Mouse (Mus musculus) heart, embryonic 11.5 days (tissue): ENCODE measurements around the gene Pcx. TPM values are rescaled to one million over a fixed set of nuclear protein-coding genes. Genes with fewer than 3 reads are reported as not detected.

Source experiments
- ATAC-seq: fragments of 200-750 bp; cut with Nextera tagmentation; replicated peaks from 2 replicates; pipeline ENCODE4 v1.8.0; 2017; ENCODE audit warnings: moderate library complexity; ENCODE audit not compliant: insufficient number of reproducible peaks, low FRiP score, low TSS enrichment
- H3K27ac ChIP-seq: fragments of 300-500 bp; sonication (generic); 2 replicates; pipeline ENCODE4 v1.5.1; 2014; ENCODE audit warnings: mild to moderate bottlenecking, low read depth, low read length
- H3K27me3 ChIP-seq: fragments of 300-500 bp; sonication (generic); 2 replicates; pipeline ENCODE4 v1.6.1; 2014; ENCODE audit warnings: mild to moderate bottlenecking, low read length, mixed read lengths; ENCODE audit not compliant: control insufficient read depth, insufficient read depth
- H3K36me3 ChIP-seq: fragments of 300-500 bp; sonication (generic); 2 replicates; pipeline ENCODE4 v1.6.1; 2014; ENCODE audit warnings: mild to moderate bottlenecking, low read length, moderate library complexity, mixed read lengths; ENCODE audit not compliant: control insufficient read depth, insufficient read depth
- H3K4me1 ChIP-seq: fragments of 300-500 bp; sonication (generic); 2 replicates; pipeline ENCODE4 v1.6.1; 2014; ENCODE audit warnings: low read length; ENCODE audit not compliant: control insufficient read depth, insufficient read depth
- H3K4me2 ChIP-seq: fragments of 300-500 bp; sonication (generic); 2 replicates; pipeline ENCODE4 v1.6.1; 2014; ENCODE audit warnings: mild to moderate bottlenecking, moderate library complexity
- H3K4me3 ChIP-seq: fragments of 300-500 bp; sonication (generic); 2 replicates; pipeline ENCODE4 v1.5.1; 2014; ENCODE audit warnings: low read depth, low read length
- H3K9ac ChIP-seq: fragments of 300-500 bp; sonication (generic); 2 replicates; pipeline ENCODE4 v1.6.1; 2014; ENCODE audit warnings: mild to moderate bottlenecking, low read depth, low read length, moderate library complexity
- H3K9me3 ChIP-seq: fragments of 300-500 bp; sonication (generic); replicated peaks from 2 replicates; pipeline ENCODE4 v1.6.1; 2016; ENCODE audit warnings: low read length; ENCODE audit not compliant: control insufficient read depth
- WGBS: fragments of 180-500 bp; shearing (Covaris S2); extraction: QIAGEN DNeasy Blood & Tissue Kit; methylation state at CpG from one replicate; pipeline ENCODE4 v1.1.7; 2014; ENCODE audit not compliant: insufficient replicate concordance; 5-methylcytosine and 5-hydroxymethylcytosine counted together
- polyA plus RNA-seq: library from polyadenylated mRNA; unstranded; fragments of >200 nt; fragmentation: Nextera tagmentation; extraction: Ambion mirVana; gene quantifications from 2 replicates; pipeline ENCODE4 v1.2.1, GENCODE M21; 2014

Pcx gene
- polyA plus RNA-seq, 1 experiment from 2014 or later = 12.8 TPM

DNA sequence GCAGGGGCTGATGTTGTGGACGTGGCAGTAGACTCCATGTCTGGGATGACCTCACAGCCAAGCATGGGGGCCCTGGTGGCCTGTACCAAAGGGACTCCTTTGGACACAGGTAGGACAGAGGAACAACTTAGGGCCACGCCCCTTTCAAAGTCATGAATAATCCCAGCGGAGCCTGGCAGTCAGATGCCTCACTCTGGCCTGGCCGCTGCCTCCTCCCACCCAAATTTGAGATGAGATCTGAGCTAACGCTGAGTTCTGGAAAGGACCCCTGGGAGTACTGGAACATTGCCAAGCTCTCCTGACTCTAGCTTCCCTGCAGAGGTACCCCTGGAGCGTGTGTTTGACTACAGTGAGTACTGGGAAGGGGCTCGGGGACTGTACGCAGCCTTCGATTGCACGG, 109.2 kb downstream of the Pcx start:
- H3K27ac ChIP-seq = no peak overlapping the region
- 84% methylated on average over 10 of the region's 10 CpGs for WGBS
- H3K27me3 ChIP-seq = peaks cover 7% of the 10 kb centered on the region; the same call in 1 of the 2 replicates
- H3K36me3 ChIP-seq = peaks cover 8% of the 10 kb centered on the region
- no peaks in the 10 kb centered on the region for H3K9me3 ChIP-seq
- H3K9ac ChIP-seq = no peak overlapping the region
- ATAC-seq = no peak
- no peak overlapping the region for H3K4me2 ChIP-seq
- peaks cover 7% of the 10 kb centered on the region for H3K4me1 ChIP-seq
- no peak overlapping the region for H3K4me3 ChIP-seq

DNA sequence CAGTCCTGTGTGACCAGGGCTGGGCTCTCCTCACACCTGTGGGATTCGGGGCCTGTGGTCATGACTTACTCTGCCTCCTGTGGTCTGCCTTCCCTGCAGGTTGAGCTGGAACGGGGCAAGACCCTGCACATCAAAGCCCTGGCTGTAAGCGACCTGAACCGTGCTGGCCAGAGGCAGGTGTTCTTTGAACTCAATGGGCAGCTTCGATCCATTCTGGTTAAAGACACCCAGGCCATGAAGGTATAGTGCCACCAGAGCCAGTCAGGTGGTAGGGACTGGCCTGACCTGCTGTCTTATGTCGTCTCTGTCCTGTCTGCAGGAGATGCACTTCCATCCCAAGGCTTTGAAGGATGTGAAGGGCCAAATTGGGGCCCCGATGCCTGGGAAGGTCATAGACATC, 110.4 kb downstream of the Pcx start:
- no peak overlapping the region for H3K4me3 ChIP-seq
- peaks cover 7% of the 10 kb centered on the region; the same call in 1 of the 2 replicates for H3K27me3 ChIP-seq
- WGBS = 88% methylated on average over 7 of the region's 7 CpGs
- H3K9ac ChIP-seq = no peak overlapping the region
- peaks cover 8% of the 10 kb centered on the region for H3K36me3 ChIP-seq
- H3K4me1 ChIP-seq = peaks cover 12% of the 10 kb centered on the region
- no peak overlapping the region for H3K27ac ChIP-seq
- ATAC-seq = no peak
- no peaks in the 10 kb centered on the region for H3K9me3 ChIP-seq
- H3K4me2 ChIP-seq = no peak overlapping the region

DNA sequence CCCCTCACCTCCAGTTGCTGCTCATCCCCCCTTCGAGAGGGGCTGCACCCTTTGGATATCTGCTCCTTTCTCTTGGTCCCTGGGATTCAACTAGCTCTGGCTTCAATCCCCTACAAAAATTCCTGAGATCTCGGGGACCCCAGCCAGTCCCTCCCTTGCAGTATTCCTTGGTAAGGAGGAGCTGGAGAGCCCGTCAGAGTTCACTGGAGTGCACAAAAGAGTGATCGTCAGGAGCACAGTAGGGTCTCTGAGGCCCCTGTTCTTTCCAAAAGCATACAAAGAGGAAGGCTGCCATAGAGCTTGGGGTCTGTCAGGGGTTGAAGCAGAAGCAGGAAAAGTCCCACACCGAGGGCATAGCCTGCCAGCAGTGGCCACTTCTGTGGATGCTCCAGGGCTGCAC, 112.5 kb downstream of the Pcx start:
- WGBS = 85% methylated on average over 5 of the region's 5 CpGs
- H3K4me1 ChIP-seq = peaks cover 14% of the 10 kb centered on the region
- no peaks in the 10 kb centered on the region for H3K9me3 ChIP-seq
- H3K9ac ChIP-seq = no peak overlapping the region
- H3K27ac ChIP-seq = no peak overlapping the region
- peaks cover 8% of the 10 kb centered on the region for H3K36me3 ChIP-seq
- no peak overlapping the region for H3K4me3 ChIP-seq
- H3K4me2 ChIP-seq = no peak overlapping the region
- no peak for ATAC-seq
- no peaks in the 10 kb centered on the region for H3K27me3 ChIP-seq

DNA sequence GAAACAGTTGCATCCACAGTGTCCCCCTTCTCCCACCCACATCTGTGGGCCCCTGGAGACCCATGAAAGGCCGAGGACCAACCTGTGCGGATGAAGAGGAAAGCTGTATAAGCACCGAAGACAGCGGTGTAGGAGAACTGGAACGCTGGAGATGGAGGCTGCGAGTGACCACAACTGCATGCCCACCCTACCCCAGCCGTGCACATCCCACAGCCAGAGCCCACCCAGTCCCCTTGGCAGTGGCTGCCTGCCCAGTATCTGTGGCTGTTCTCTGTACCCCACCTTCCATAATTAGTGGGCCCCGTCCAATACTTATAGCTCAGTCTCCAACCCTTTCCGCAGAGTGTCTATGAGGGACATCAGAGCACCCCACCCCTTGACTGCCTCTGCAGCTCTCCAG, 113.1 kb downstream of the Pcx start:
- H3K27ac ChIP-seq = no peak overlapping the region
- no peak overlapping the region for H3K9ac ChIP-seq
- peaks cover 8% of the 10 kb centered on the region for H3K36me3 ChIP-seq
- H3K4me1 ChIP-seq = peaks cover 17% of the 10 kb centered on the region
- no peak overlapping the region for H3K4me3 ChIP-seq
- H3K9me3 ChIP-seq = no peaks in the 10 kb centered on the region
- ATAC-seq = no peak
- no peaks in the 10 kb centered on the region for H3K27me3 ChIP-seq
- 93% methylated on average over 9 of the region's 9 CpGs for WGBS
- H3K4me2 ChIP-seq = no peak overlapping the region

DNA sequence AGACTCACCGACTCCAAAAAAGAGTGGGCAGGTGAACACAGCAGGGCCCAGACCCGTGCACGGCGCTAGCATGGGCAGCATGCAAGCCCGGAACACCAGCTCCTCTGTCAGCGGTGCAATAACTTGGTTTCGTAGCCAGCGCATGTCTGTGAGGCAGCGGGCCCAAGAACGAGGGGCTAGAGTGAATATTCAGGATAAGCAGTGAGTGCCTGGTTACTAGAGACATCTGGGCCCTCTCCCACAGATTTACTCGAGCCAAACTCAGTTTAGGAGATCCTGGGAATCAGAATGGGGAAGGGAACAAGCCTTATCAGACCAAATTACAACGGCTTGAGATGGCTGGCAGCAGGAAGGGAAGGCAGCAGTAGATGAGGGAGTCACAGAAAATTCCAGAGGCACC, 113.7 kb downstream of the Pcx start:
- 90% methylated on average over 12 of the region's 12 CpGs for WGBS
- peaks cover 17% of the 10 kb centered on the region for H3K4me1 ChIP-seq

DNA sequence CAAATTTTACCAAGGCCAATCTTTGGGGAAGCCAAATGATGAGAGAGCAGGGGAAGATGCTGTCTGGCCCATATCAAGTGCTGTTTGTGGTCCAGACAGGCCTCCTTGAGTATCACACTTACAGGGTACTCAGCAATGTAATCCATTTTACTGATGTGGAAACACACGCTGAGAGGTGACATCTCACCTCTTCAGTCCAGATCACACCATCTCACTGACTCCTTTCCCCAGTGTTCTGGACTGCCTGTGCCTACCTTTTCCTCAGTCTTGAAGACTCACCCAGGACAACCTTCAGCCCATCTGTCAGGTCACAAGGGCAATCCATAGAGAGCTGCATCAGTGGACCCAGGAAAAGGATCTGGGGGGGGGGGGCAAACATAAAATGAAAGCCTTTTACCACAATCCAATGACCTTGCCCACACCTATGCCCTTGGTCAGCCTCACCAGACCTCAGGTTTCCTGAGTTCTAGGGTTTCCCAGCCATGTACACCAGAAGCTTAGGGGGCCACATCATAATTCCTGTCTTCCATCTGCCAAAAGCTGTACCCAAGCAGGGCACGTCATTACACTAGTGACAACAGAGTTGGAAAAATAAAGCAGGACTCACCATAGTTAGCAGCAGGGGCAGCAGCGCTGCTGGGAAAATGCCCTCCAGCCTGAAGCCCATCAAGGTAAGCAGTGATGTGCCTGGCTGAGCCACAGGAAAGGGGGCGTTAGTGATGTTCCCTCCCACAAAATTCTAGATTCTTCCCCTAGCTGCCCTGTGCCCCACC, 114.3 kb downstream of the Pcx start:
- 0 out of 2 replicates have a peak, but pooled peaks have one; percentile 13 for ATAC-seq
- no peaks in the 10 kb centered on the region for H3K9me3 ChIP-seq
- peak overlapping the region; percentile 10; the same call in 1 of the 2 replicates for H3K27ac ChIP-seq
- H3K4me3 ChIP-seq = peak overlapping the region; percentile 92
- peak overlapping the region; percentile 91 for H3K4me2 ChIP-seq
- no peaks in the 10 kb centered on the region for H3K27me3 ChIP-seq
- peaks cover 17% of the 10 kb centered on the region for H3K4me1 ChIP-seq
- peak overlapping the region; percentile 98 for H3K9ac ChIP-seq
- WGBS = 26% methylated on average over 4 of the region's 4 CpGs
- H3K36me3 ChIP-seq = peaks cover 8% of the 10 kb centered on the region

More for the DNA sequence above, 113.7 kb downstream of the Pcx start:
- Histone ChIP-seq H3K36me3 (peaks cover 8% of the 10 kb centered on the region), H3K9me3 (no peaks in the 10 kb centered on the region), H3K4me3 (no peak overlapping the region), H3K27ac (no peak overlapping the region), H3K9ac (no peak overlapping the region), H3K4me2 (no peak overlapping the region), H3K27me3 (no peaks in the 10 kb centered on the region)
- no peak for ATAC-seq

DNA sequence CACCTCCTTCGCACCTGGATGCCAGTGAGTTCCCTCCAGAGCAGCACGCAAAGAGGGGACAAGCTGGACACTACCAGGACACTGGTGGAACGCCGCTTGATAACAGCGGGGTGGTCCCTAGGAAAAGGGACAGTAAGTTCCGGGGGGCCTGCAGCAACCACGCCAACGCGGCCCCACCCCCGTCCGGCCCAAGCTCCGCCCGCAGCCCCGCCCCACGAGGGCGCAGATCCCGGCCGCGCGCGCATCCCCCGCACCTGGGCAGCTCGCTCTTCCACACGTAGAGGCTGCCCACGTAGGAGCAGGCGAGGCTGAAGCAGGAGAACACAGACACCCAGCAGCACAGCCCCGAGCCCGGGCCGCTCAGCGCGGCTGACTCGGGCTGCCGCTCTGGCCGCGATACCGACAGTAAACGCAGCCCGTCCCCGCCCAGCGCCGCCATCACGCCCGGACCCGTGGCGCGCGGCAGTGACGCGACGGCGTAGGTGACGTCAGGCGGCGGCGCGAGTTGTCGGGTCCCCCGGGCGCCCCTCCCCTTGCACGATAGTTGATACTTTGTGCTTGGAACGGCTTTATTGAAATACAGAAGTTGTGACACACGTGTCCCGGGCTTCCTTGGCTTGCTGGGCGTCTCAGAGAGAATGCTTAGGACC, 115.0 kb downstream of the Pcx start, which contains the start of gene Rce1:
Gene Rce1, minus strand, starts transcription at position 463 of the 650 bp plus-strand sequence.
- peaks cover 8% of the 10 kb centered on the region for H3K36me3 ChIP-seq
- H3K4me1 ChIP-seq = peaks cover 17% of the 10 kb centered on the region
- H3K27ac ChIP-seq = peak within 1 kb of the TSS; percentile 84
- H3K9me3 ChIP-seq = no peaks in the 10 kb centered on the region
- H3K4me2 ChIP-seq = peak within 1 kb of the TSS; percentile 91
- H3K9ac ChIP-seq = peak within 1 kb of the TSS; percentile 98
- H3K27me3 ChIP-seq = no peaks in the 10 kb centered on the region
- WGBS = under 1% methylated on average over 62 of the region's 64 CpGs
- H3K4me3 ChIP-seq = peak within 1 kb of the TSS; percentile 92
- peak; percentile 88 for ATAC-seq

DNA sequence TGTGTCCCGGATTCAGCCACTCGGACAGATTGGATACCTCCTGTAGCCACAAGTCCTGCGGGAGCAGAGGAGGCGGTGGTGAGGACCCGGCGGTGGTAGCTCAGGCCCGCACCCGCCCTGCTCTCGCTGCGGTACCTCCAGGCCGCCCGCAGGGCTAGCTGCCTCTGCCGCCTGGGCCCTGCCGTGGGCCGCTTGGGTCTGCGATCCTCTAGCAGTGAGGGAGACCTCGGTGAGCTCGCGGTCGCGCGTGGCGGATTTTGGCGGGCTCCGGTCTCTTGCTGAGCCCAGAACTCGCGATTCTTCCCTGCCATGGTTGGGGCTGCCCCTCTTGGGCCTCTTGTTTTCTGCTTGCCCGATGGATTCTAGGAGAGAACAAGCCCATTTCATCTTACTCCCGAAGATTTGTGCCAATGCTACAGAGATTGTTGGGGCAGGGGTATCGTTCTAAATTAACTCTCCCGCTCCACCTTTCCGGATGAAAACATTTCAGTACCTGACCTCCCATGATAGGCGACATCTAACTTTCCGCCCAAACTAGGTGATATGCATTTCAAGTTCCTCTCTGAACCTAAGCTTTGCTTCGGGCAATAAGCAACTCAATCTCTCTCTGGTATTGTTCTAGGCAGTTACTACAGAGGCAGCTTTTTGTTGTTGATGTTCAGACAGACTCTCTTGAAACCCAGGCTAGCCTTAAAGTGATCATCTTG, 115.7 kb downstream of the Pcx start:
- WGBS = 3% methylated on average over 35 of the region's 35 CpGs
- H3K27ac ChIP-seq = peak overlapping the region; percentile 84
- H3K36me3 ChIP-seq = peaks cover 6% of the 10 kb centered on the region
- peak overlapping the region; percentile 98 for H3K9ac ChIP-seq
- peak overlapping the region; percentile 92 for H3K4me3 ChIP-seq
- ATAC-seq = peak; percentile 52
- no peaks in the 10 kb centered on the region for H3K9me3 ChIP-seq
- peak overlapping the region; percentile 91 for H3K4me2 ChIP-seq
- H3K27me3 ChIP-seq = no peaks in the 10 kb centered on the region
- H3K4me1 ChIP-seq = peaks cover 17% of the 10 kb centered on the region
